Mouse (Mus musculus): ENCODE results near the gene Klhl9. TPM values are rescaled to one million over a fixed set of nuclear protein-coding genes. Genes with fewer than 3 reads are reported as not detected.
"Not testable (repeated sequence)": the region's sequence is repeated elsewhere in the genome, so short reads cannot be mapped to it uniquely, and the experiment has no call there.

Gene Klhl9
- polyA plus RNA-seq, 1 experiment from 2014 or later, result 115 TPM

GRCm38 (mm10) chr4:88756581-88757513 lies 34.6 kb upstream of the Klhl9 start:
- not testable (repeated sequence) for ATAC-seq; H3K9me3 ChIP-seq (replicated peaks; ENCODE audit: control insufficient read depth, low read length, poor library complexity, severe bottlenecking); H3K4me1 ChIP-seq (ENCODE audit: control insufficient read depth, insufficient read depth, low read length); H3K27me3 ChIP-seq (ENCODE audit: control insufficient read depth, insufficient read depth, low read depth, low read length); H3K36me3 ChIP-seq (ENCODE audit: control insufficient read depth, insufficient read depth, low read length)
- Histone ChIP-seq H3K27ac (ENCODE audit: low read length) (peak overlapping the region; percentile 55; the same call in 1 of the 2 replicates), H3K9ac (ENCODE audit: low read depth, low read length) (peak overlapping the region; percentile 45; the same call in 1 of the 2 replicates), H3K4me3 (ENCODE audit: low read depth, low read length) (peak overlapping the region; percentile 41), H3K4me2 (ENCODE audit: low read length) (peak overlapping the region; percentile 74)
- 11% methylated on average over 28 of the region's 31 CpGs for WGBS

DNA sequence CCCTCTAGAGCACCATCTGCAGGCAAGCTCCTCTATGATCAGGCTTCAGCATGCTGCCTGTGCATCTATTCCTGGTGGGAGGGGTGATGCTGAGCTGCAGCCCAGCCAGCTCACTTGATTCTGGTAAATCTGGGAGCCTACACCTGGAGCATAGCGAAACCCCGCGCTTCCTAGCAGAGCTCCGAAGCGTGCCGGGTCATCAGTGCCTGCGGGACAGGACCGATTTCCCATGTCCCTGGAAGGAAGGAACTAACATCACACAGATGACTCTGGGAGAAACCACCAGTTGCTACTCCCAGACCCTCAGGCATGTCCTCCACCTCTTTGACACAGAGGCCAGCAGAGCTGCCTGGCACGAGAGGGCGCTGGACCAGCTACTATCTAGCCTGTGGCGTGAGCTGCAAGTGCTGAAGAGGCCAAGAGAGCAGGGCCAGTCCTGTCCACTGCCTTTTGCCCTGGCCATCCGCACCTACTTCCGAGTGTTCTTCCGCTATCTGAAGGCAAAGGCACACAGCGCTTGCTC lies 32.6 kb upstream of the Klhl9 start, which contains the start of gene Gm13271:
Gene Gm13271, plus strand, starts transcription at position 51 of the 523 bp plus-strand sequence.
- H3K9me3 ChIP-seq (replicated peaks; ENCODE audit: control insufficient read depth, low read length, poor library complexity, severe bottlenecking); H3K9ac ChIP-seq (ENCODE audit: low read depth, low read length); H3K27ac ChIP-seq (ENCODE audit: low read length); ATAC-seq; H3K27me3 ChIP-seq (ENCODE audit: control insufficient read depth, insufficient read depth, low read depth, low read length); H3K4me1 ChIP-seq (ENCODE audit: control insufficient read depth, insufficient read depth, low read length); H3K36me3 ChIP-seq (ENCODE audit: control insufficient read depth, insufficient read depth, low read length); H3K4me3 ChIP-seq (ENCODE audit: low read depth, low read length); H3K4me2 ChIP-seq (ENCODE audit: low read length): not testable (repeated sequence)
- WGBS, result 77% methylated on average over 13 of the region's 15 CpGs

- ATAC-seq, result no peak
- Histone ChIP-seq H3K36me3 (ENCODE audit: control insufficient read depth, insufficient read depth, low read length) (no peaks in the 10 kb centered on the region), H3K9ac (ENCODE audit: low read depth, low read length) (no peak overlapping the region), H3K4me3 (ENCODE audit: low read depth, low read length) (no peak overlapping the region), H3K9me3 (replicated peaks; ENCODE audit: control insufficient read depth, low read length, poor library complexity, severe bottlenecking) (no peaks in the 10 kb centered on the region), H3K4me2 (ENCODE audit: low read length) (no peak overlapping the region), H3K4me1 (ENCODE audit: control insufficient read depth, insufficient read depth, low read length) (no peaks in the 10 kb centered on the region), H3K27me3 (ENCODE audit: control insufficient read depth, insufficient read depth, low read depth, low read length) (no peaks in the 10 kb centered on the region), H3K27ac (ENCODE audit: low read length) (no peak overlapping the region)
- 65% methylated on average over 6 of the region's 6 CpGs for WGBS
Measured at GRCm38 (mm10) chr4:88749926-88750325, 27.7 kb upstream of the Klhl9 start.

DNA sequence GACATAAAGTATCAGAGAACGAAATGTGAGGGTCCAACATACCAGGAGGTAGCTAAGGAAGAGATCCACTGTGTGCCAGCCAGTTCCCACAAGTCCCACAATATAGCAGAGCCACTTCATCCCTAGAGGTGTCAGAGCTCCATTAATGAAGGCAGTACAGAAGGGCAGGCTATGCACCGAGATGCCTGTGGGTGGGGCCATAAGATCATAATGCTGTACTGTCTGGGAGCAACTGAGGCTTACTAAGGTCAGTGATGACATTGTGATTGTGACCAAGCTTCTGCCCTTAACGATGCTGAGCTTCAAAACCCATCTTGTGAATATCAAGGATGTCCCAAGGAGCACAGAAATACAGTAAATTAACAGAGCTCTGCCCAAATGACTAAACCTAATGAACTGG lies 21.9 kb upstream of the Klhl9 start:
- Histone ChIP-seq H3K27ac (ENCODE audit: low read length) (no peak overlapping the region), H3K4me2 (ENCODE audit: low read length) (no peak overlapping the region), H3K9me3 (replicated peaks; ENCODE audit: control insufficient read depth, low read length, poor library complexity, severe bottlenecking) (no peaks in the 10 kb centered on the region), H3K4me1 (ENCODE audit: control insufficient read depth, insufficient read depth, low read length) (no peaks in the 10 kb centered on the region), H3K9ac (ENCODE audit: low read depth, low read length) (no peak overlapping the region), H3K36me3 (ENCODE audit: control insufficient read depth, insufficient read depth, low read length) (no peaks in the 10 kb centered on the region), H3K4me3 (ENCODE audit: low read depth, low read length) (no peak overlapping the region), H3K27me3 (ENCODE audit: control insufficient read depth, insufficient read depth, low read depth, low read length) (no peaks in the 10 kb centered on the region)
- WGBS, result 78% methylated on average over 3 of the region's 3 CpGs
- ATAC-seq, result no peak

- Histone ChIP-seq H3K9me3 (replicated peaks; ENCODE audit: control insufficient read depth, low read length, poor library complexity, severe bottlenecking) (no peaks in the 10 kb centered on the region), H3K27me3 (ENCODE audit: control insufficient read depth, insufficient read depth, low read depth, low read length) (no peaks in the 10 kb centered on the region), H3K4me3 (ENCODE audit: low read depth, low read length) (no peak overlapping the region), H3K9ac (ENCODE audit: low read depth, low read length) (no peak overlapping the region), H3K4me1 (ENCODE audit: control insufficient read depth, insufficient read depth, low read length) (no peaks in the 10 kb centered on the region), H3K4me2 (ENCODE audit: low read length) (no peak overlapping the region), H3K36me3 (ENCODE audit: control insufficient read depth, insufficient read depth, low read length) (no peaks in the 10 kb centered on the region), H3K27ac (ENCODE audit: low read length) (no peak overlapping the region)
- no peak for ATAC-seq
- WGBS, result 74% methylated on average over 7 of the region's 7 CpGs
Measured at GRCm38 (mm10) chr4:88742771-88743371, 20.6 kb upstream of the Klhl9 start.

GRCm38 (mm10) chr4:88741426-88741825 lies 19.2 kb upstream of the Klhl9 start:
- no peaks in the 10 kb centered on the region for H3K36me3 ChIP-seq (ENCODE audit: control insufficient read depth, insufficient read depth, low read length)
- WGBS, result 94% methylated on average over 4 of the region's 4 CpGs
- H3K9ac ChIP-seq (ENCODE audit: low read depth, low read length), result no peak overlapping the region
- H3K9me3 ChIP-seq (replicated peaks; ENCODE audit: control insufficient read depth, low read length, poor library complexity, severe bottlenecking), result no peaks in the 10 kb centered on the region
- no peaks in the 10 kb centered on the region for H3K27me3 ChIP-seq (ENCODE audit: control insufficient read depth, insufficient read depth, low read depth, low read length)
- H3K4me3 ChIP-seq (ENCODE audit: low read depth, low read length), result no peak overlapping the region
- H3K4me1 ChIP-seq (ENCODE audit: control insufficient read depth, insufficient read depth, low read length), result no peaks in the 10 kb centered on the region
- no peak overlapping the region for H3K27ac ChIP-seq (ENCODE audit: low read length)
- no peak overlapping the region for H3K4me2 ChIP-seq (ENCODE audit: low read length)
- no peak for ATAC-seq

GRCm38 (mm10) chr4:88739036-88739435 lies 16.8 kb upstream of the Klhl9 start:
- Histone ChIP-seq H3K9me3 (replicated peaks; ENCODE audit: control insufficient read depth, low read length, poor library complexity, severe bottlenecking) (no peaks in the 10 kb centered on the region), H3K36me3 (ENCODE audit: control insufficient read depth, insufficient read depth, low read length) (no peaks in the 10 kb centered on the region), H3K9ac (ENCODE audit: low read depth, low read length) (no peak overlapping the region), H3K4me2 (ENCODE audit: low read length) (no peak overlapping the region), H3K27me3 (ENCODE audit: control insufficient read depth, insufficient read depth, low read depth, low read length) (no peaks in the 10 kb centered on the region), H3K4me3 (ENCODE audit: low read depth, low read length) (no peak overlapping the region), H3K4me1 (ENCODE audit: control insufficient read depth, insufficient read depth, low read length) (no peaks in the 10 kb centered on the region), H3K27ac (ENCODE audit: low read length) (no peak overlapping the region)
- 91% methylated on average over 6 of the region's 6 CpGs for WGBS
- ATAC-seq, result no peak

DNA sequence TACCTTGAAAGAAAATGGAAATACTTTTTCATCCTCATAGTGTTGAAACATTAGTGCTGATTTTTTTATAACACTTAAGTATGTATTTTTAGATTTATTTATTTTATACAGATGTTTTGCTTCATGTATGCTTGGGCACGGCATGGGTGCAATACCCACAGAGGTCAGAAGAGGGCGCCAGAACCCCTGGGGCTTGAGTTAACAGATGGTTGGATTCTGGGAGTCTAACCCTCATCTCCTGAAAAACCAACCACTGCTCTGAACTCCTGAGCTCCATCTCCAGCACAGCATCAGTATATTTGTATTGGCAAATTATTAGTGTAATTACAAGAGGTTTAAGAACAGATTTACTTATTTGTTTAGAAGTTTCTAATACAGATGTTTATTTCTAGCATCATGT lies 16.2 kb upstream of the Klhl9 start:
- no peaks in the 10 kb centered on the region for H3K36me3 ChIP-seq (ENCODE audit: control insufficient read depth, insufficient read depth, low read length)
- no peak for ATAC-seq
- no peak overlapping the region for H3K4me2 ChIP-seq (ENCODE audit: low read length)
- H3K9me3 ChIP-seq (replicated peaks; ENCODE audit: control insufficient read depth, low read length, poor library complexity, severe bottlenecking), result no peaks in the 10 kb centered on the region
- no peak overlapping the region for H3K27ac ChIP-seq (ENCODE audit: low read length)
- 6% methylated on average over 2 of the region's 2 CpGs for WGBS
- H3K9ac ChIP-seq (ENCODE audit: low read depth, low read length), result no peak overlapping the region
- H3K4me3 ChIP-seq (ENCODE audit: low read depth, low read length), result no peak overlapping the region
- H3K27me3 ChIP-seq (ENCODE audit: control insufficient read depth, insufficient read depth, low read depth, low read length), result no peaks in the 10 kb centered on the region
- no peaks in the 10 kb centered on the region for H3K4me1 ChIP-seq (ENCODE audit: control insufficient read depth, insufficient read depth, low read length)

DNA sequence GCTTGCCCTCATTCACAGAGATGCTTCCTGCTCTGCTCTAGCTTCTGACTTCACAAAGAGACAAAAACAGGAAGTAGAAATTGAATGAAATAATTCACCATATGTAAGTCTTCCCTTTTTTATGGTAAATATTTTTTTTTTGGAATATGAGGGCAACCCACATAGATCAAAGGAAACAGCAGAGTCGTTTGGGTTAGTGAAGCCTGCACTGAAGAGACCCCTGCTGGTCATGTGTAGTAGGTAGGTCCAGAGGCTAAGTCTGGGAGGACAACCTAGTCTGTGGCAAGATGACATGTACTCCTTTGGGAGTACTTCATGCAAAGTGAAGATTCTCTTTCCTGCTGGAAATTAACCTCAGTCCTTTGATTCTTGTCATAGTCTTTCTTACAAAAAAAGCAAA lies 5.1 kb upstream of the Klhl9 start:
- Histone ChIP-seq H3K4me3 (ENCODE audit: low read depth, low read length) (no peak overlapping the region), H3K4me2 (ENCODE audit: low read length) (no peak overlapping the region), H3K27ac (ENCODE audit: low read length) (no peak overlapping the region), H3K9ac (ENCODE audit: low read depth, low read length) (no peak overlapping the region), H3K4me1 (ENCODE audit: control insufficient read depth, insufficient read depth, low read length) (no peaks in the 10 kb centered on the region), H3K27me3 (ENCODE audit: control insufficient read depth, insufficient read depth, low read depth, low read length) (no peaks in the 10 kb centered on the region), H3K36me3 (ENCODE audit: control insufficient read depth, insufficient read depth, low read length) (no peaks in the 10 kb centered on the region), H3K9me3 (replicated peaks; ENCODE audit: control insufficient read depth, low read length, poor library complexity, severe bottlenecking) (no peaks in the 10 kb centered on the region)
- no peak for ATAC-seq
- 3% methylated on average over 1 of the region's 1 CpGs for WGBS

Measured in midbrain, embryonic 16.5 days (tissue).